Mouse (Mus musculus): ENCODE measurements around the gene Gpt2. TPM values are rescaled to one million over a fixed set of nuclear protein-coding genes. Genes with fewer than 3 reads are reported as not detected.

Gpt2 gene
- polyA plus RNA-seq, 2 experiments = 8.7 to 13.1 TPM

GRCm38 (mm10) chr8:85500460-85500859 lies 8.1 kb downstream of the Gpt2 start:
- DNase-seq (ENCODE audit: low read depth in 3 of 3, low spot score in 3 of 3) (no peak), ATAC-seq (ENCODE audit: insufficient read depth) (no peak)
- H3K4me2 ChIP-seq (ENCODE audit: low read depth) = no peak overlapping the region
- peaks cover 0 to 4% of the 10 kb centered on the region in 2 experiments; a peak in 2 of 4 replicates for H3K4me1 ChIP-seq (replicated peaks; ENCODE audit: control insufficient read depth in 2 of 2, insufficient read depth in 2 of 2, low read length in 1 of 2)
- TF ChIP-seq CTCF (IDR thresholded peaks at IDR 0.05; ENCODE audit: low read depth) (no peak), EP300 (IDR thresholded peaks at IDR 0.05; ENCODE audit: low read depth) (no peak)
- WGBS (ENCODE audit: insufficient replicate concordance) = 76% methylated on average over 10 of the region's 10 CpGs
- no peaks in the 10 kb centered on the region for H3K36me3 ChIP-seq (replicated peaks; ENCODE audit: control insufficient read depth, insufficient read depth, low read depth)
- no peaks in the 10 kb centered on the region for H3K27me3 ChIP-seq (ENCODE audit: control insufficient read depth, insufficient read depth, low read length)
- no peak overlapping the region for H3K4me3 ChIP-seq (ENCODE audit: insufficient read depth in 1 of 2, low read depth in 2 of 2, low read length in 2 of 2)
- H3K9ac ChIP-seq (replicated peaks) = no peak overlapping the region
- H3K9me3 ChIP-seq (ENCODE audit: control insufficient read depth, low read length) = no peaks in the 10 kb centered on the region
- H3K27ac ChIP-seq = no peak overlapping the region

GRCm38 (mm10) chr8:85500955-85501685 lies 8.7 kb downstream of the Gpt2 start:
- ATAC-seq (ENCODE audit: insufficient read depth) (no peak), DNase-seq (ENCODE audit: low read depth in 3 of 3, low spot score in 3 of 3) (no peak)
- Histone ChIP-seq H3K27me3 (ENCODE audit: control insufficient read depth, insufficient read depth, low read length) (no peaks in the 10 kb centered on the region), H3K9ac (replicated peaks) (no peak overlapping the region), H3K4me3 (ENCODE audit: insufficient read depth in 1 of 2, low read depth in 2 of 2, low read length in 2 of 2) (no peak overlapping the region), H3K27ac (no peak overlapping the region), H3K4me1 (replicated peaks; ENCODE audit: control insufficient read depth in 2 of 2, insufficient read depth in 2 of 2, low read length in 1 of 2) (peaks cover 0 to 4% of the 10 kb centered on the region in 2 experiments; a peak in 2 of 4 replicates), H3K4me2 (ENCODE audit: low read depth) (no peak overlapping the region), H3K9me3 (ENCODE audit: control insufficient read depth, low read length) (no peaks in the 10 kb centered on the region), H3K36me3 (replicated peaks; ENCODE audit: control insufficient read depth, insufficient read depth, low read depth) (no peaks in the 10 kb centered on the region)
- TF ChIP-seq EP300 (IDR thresholded peaks at IDR 0.05; ENCODE audit: low read depth) (no peak), CTCF (IDR thresholded peaks at IDR 0.05; ENCODE audit: low read depth) (no peak)
- 74% methylated on average over 11 of the region's 11 CpGs for WGBS (ENCODE audit: insufficient replicate concordance)

- no peak overlapping the region for H3K4me2 ChIP-seq (ENCODE audit: low read depth)
- 20% methylated on average over 2 of the region's 2 CpGs for WGBS (ENCODE audit: insufficient replicate concordance)
- H3K9ac ChIP-seq (replicated peaks) = no peak overlapping the region
- H3K36me3 ChIP-seq (replicated peaks; ENCODE audit: control insufficient read depth, insufficient read depth, low read depth) = no peaks in the 10 kb centered on the region
- no peak for ATAC-seq (ENCODE audit: insufficient read depth)
- H3K4me3 ChIP-seq (ENCODE audit: insufficient read depth in 1 of 2, low read depth in 2 of 2, low read length in 2 of 2) = no peak overlapping the region
- DNase-seq (ENCODE audit: low read depth in 3 of 3, low spot score in 3 of 3) = no peak
- no peak for TF ChIP-seq CTCF (IDR thresholded peaks at IDR 0.05; ENCODE audit: low read depth)
- no peak for TF ChIP-seq EP300 (IDR thresholded peaks at IDR 0.05; ENCODE audit: low read depth)
- no peaks in the 10 kb centered on the region for H3K9me3 ChIP-seq (ENCODE audit: control insufficient read depth, low read length)
- H3K4me1 ChIP-seq (replicated peaks; ENCODE audit: control insufficient read depth in 2 of 2, insufficient read depth in 2 of 2, low read length in 1 of 2) = peaks cover 0 to 7% of the 10 kb centered on the region in 2 experiments; a peak in 2 of 4 replicates
- no peaks in the 10 kb centered on the region for H3K27me3 ChIP-seq (ENCODE audit: control insufficient read depth, insufficient read depth, low read length)
- no peak overlapping the region for H3K27ac ChIP-seq
Measured at GRCm38 (mm10) chr8:85502381-85502780, 10.0 kb downstream of the Gpt2 start.

- H3K36me3 ChIP-seq (replicated peaks; ENCODE audit: control insufficient read depth, insufficient read depth, low read depth) = no peaks in the 10 kb centered on the region
- no peak for ATAC-seq (ENCODE audit: insufficient read depth)
- TF ChIP-seq CTCF (IDR thresholded peaks at IDR 0.05; ENCODE audit: low read depth) = no peak
- no peak for TF ChIP-seq EP300 (IDR thresholded peaks at IDR 0.05; ENCODE audit: low read depth)
Measured at GRCm38 (mm10) chr8:85503065-85503464, 10.7 kb downstream of the Gpt2 start.

GRCm38 (mm10) chr8:85504704-85505103 lies 12.3 kb downstream of the Gpt2 start:
- H3K9me3 ChIP-seq (ENCODE audit: control insufficient read depth, low read length) = no peaks in the 10 kb centered on the region
- TF ChIP-seq EP300 (IDR thresholded peaks at IDR 0.05; ENCODE audit: low read depth) = no peak
- no peak for TF ChIP-seq CTCF (IDR thresholded peaks at IDR 0.05; ENCODE audit: low read depth)
- H3K27ac ChIP-seq = no peak overlapping the region
- H3K27me3 ChIP-seq (ENCODE audit: control insufficient read depth, insufficient read depth, low read length) = no peaks in the 10 kb centered on the region
- no peak overlapping the region for H3K4me3 ChIP-seq (ENCODE audit: insufficient read depth in 1 of 2, low read depth in 2 of 2, low read length in 2 of 2)
- 68% methylated on average over 6 of the region's 6 CpGs for WGBS (ENCODE audit: insufficient replicate concordance)
- H3K9ac ChIP-seq (replicated peaks) = no peak overlapping the region
- DNase-seq (ENCODE audit: low read depth in 3 of 3, low spot score in 3 of 3) (no peak), ATAC-seq (ENCODE audit: insufficient read depth) (no peak)
- H3K4me1 ChIP-seq (replicated peaks; ENCODE audit: control insufficient read depth in 2 of 2, insufficient read depth in 2 of 2, low read length in 1 of 2) = peaks cover 0 to 3% of the 10 kb centered on the region in 2 experiments; a peak in 2 of 4 replicates
- no peak overlapping the region for H3K4me2 ChIP-seq (ENCODE audit: low read depth)
- H3K36me3 ChIP-seq (replicated peaks; ENCODE audit: control insufficient read depth, insufficient read depth, low read depth) = no peaks in the 10 kb centered on the region

More at GRCm38 (mm10) chr8:85503065-85503464, 10.7 kb downstream of the Gpt2 start:
- no peaks in the 10 kb centered on the region for H3K27me3 ChIP-seq (ENCODE audit: control insufficient read depth, insufficient read depth, low read length)
- H3K4me1 ChIP-seq (replicated peaks; ENCODE audit: control insufficient read depth in 2 of 2, insufficient read depth in 2 of 2, low read length in 1 of 2) = peaks cover 0 to 7% of the 10 kb centered on the region in 2 experiments; a peak in 2 of 4 replicates
- H3K4me2 ChIP-seq (ENCODE audit: low read depth) = no peak overlapping the region
- H3K27ac ChIP-seq = no peak overlapping the region
- H3K9ac ChIP-seq (replicated peaks) = no peak overlapping the region
- H3K4me3 ChIP-seq (ENCODE audit: insufficient read depth in 1 of 2, low read depth in 2 of 2, low read length in 2 of 2) = no peak overlapping the region
- no peak for DNase-seq (ENCODE audit: low read depth in 3 of 3, low spot score in 3 of 3)
- 51% methylated on average over 3 of the region's 3 CpGs for WGBS (ENCODE audit: insufficient replicate concordance)
- no peaks in the 10 kb centered on the region for H3K9me3 ChIP-seq (ENCODE audit: control insufficient read depth, low read length)

Measured in liver, embryonic 14.5 days (tissue).